Mouse (Mus musculus) forebrain, embryonic 13.5 days (tissue): ENCODE measurements around the gene Prdm1. TPM values are rescaled to one million over a fixed set of nuclear protein-coding genes. Genes with fewer than 3 reads are reported as not detected.

Experiments used
- ATAC-seq: fragments of 200-750 bp; cut with Nextera tagmentation; 2 replicates; pipeline ENCODE4 v1.8.0; 2017
- H3K27ac ChIP-seq: fragments of 300-500 bp; sonication (generic); 2 replicates; pipeline ENCODE4 v1.5.1; 2015; ENCODE audit warnings: inconsistent platforms, mild to moderate bottlenecking, moderate library complexity
- H3K27me3 ChIP-seq: fragments of 300-500 bp; sonication (generic); 2 replicates; pipeline ENCODE4 v1.6.1; 2015; ENCODE audit warnings: mild to moderate bottlenecking, inconsistent platforms
- H3K36me3 ChIP-seq: fragments of 300-500 bp; sonication (generic); 2 replicates; pipeline ENCODE4 v1.6.1; 2015; ENCODE audit warnings: mild to moderate bottlenecking, inconsistent platforms; ENCODE audit not compliant: poor library complexity, severe bottlenecking
- H3K4me1 ChIP-seq: fragments of 300-500 bp; sonication (generic); 2 replicates; pipeline ENCODE4 v1.6.1; 2015; ENCODE audit warnings: inconsistent platforms
- H3K4me2 ChIP-seq: fragments of 300-500 bp; sonication (generic); 2 replicates; pipeline ENCODE4 v1.6.1; 2015; ENCODE audit warnings: inconsistent platforms, mild to moderate bottlenecking, moderate library complexity
- H3K4me3 ChIP-seq: fragments of 300-500 bp; sonication (generic); 2 replicates; pipeline ENCODE4 v1.5.1; 2015; ENCODE audit warnings: mild to moderate bottlenecking, inconsistent platforms
- H3K9ac ChIP-seq: fragments of 300-500 bp; sonication (generic); 2 replicates; pipeline ENCODE4 v1.6.1; 2015; ENCODE audit warnings: mild to moderate bottlenecking, inconsistent platforms
- H3K9me3 ChIP-seq: fragments of 300-500 bp; sonication (generic); replicated peaks from 2 replicates; pipeline ENCODE4 v1.6.1; 2016; ENCODE audit warnings: inconsistent platforms
- WGBS: fragments of 180-500 bp; shearing (Covaris S2); methylation state at CpG from one replicate; pipeline ENCODE4 v1.1.7; 2015; 5-methylcytosine and 5-hydroxymethylcytosine counted together
- polyA plus RNA-seq: library from polyadenylated mRNA; unstranded; fragments of >200 nt; fragmentation: Nextera tagmentation; extraction: Ambion mirVana; gene quantifications from 2 replicates; pipeline ENCODE4 v1.2.1, GENCODE M21; 2015

The Prdm1 gene
- polyA plus RNA-seq, 1 experiment from 2014 or later: 0.59 TPM

DNA sequence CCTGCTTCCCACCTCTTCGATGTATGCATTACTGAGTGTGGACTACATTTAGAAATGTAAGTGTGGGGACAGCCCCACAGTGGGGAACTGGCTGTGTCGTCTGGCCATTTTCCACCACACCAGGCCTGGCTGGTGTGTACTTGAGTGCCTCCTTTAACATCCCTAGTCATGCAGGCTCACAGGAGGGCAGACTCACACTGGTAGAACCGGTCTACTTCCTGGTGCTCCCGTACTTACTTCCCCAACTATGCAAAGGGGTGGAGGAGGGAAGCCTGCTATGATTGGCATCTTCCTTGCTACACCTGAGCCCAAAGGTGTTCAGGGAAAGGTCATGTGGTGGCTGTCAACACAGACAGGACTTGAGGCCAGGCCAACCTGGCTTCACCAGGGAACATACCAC, 96.6 kb downstream of the Prdm1 start:
- no peak overlapping the region for H3K9ac ChIP-seq
- no peaks in the 10 kb centered on the region for H3K36me3 ChIP-seq
- H3K27me3 ChIP-seq: no peaks in the 10 kb centered on the region
- H3K4me3 ChIP-seq: no peak overlapping the region
- H3K27ac ChIP-seq: no peak overlapping the region
- peaks cover 10% of the 10 kb centered on the region for H3K4me1 ChIP-seq
- H3K9me3 ChIP-seq: no peaks in the 10 kb centered on the region
- ATAC-seq: no peak
- no peak overlapping the region for H3K4me2 ChIP-seq
- WGBS: 90% methylated on average over 4 of the region's 4 CpGs

GRCm38 (mm10) chr10:44429177-44429888, 99.0 kb downstream of the Prdm1 start:
- no peak overlapping the region for H3K4me3 ChIP-seq
- no peaks in the 10 kb centered on the region for H3K36me3 ChIP-seq
- peaks cover 6% of the 10 kb centered on the region for H3K4me1 ChIP-seq
- no peak for ATAC-seq
- H3K4me2 ChIP-seq: no peak overlapping the region
- H3K27ac ChIP-seq: no peak overlapping the region
- no peaks in the 10 kb centered on the region for H3K9me3 ChIP-seq
- WGBS: 95% methylated on average over 14 of the region's 14 CpGs
- H3K9ac ChIP-seq: no peak overlapping the region
- H3K27me3 ChIP-seq: no peaks in the 10 kb centered on the region

GRCm38 (mm10) chr10:44427891-44428361, 100.4 kb downstream of the Prdm1 start:
- Histone ChIP-seq H3K4me2 (no peak overlapping the region), H3K4me1 (peaks cover 6% of the 10 kb centered on the region), H3K9ac (no peak overlapping the region), H3K4me3 (no peak overlapping the region), H3K36me3 (no peaks in the 10 kb centered on the region), H3K27ac (no peak overlapping the region), H3K9me3 (no peaks in the 10 kb centered on the region), H3K27me3 (no peaks in the 10 kb centered on the region)
- WGBS: 32% methylated on average over 12 of the region's 12 CpGs
- ATAC-seq: peak; percentile 13; the same call in 1 of the 2 replicates

DNA sequence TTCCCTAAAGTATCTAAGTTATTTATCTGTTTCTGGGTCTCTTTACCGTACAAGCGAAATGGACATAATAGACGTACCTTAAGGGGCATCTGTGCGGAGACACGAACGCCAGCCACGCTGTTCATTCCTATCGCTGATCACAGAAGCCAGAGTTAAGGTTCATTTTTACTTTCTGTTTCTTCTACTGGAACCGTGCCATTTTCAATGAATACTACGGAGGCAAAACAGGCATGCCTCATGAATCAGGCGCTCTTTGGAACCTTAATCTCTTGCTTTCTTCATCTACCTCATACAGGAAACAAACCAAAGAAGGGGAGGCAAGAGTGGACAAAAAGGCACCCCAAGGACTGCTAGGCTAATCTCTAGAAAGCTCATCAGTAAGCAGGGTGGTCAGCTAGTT, 100.9 kb downstream of the Prdm1 start:
- H3K9me3 ChIP-seq: no peaks in the 10 kb centered on the region
- ATAC-seq: no peak
- H3K36me3 ChIP-seq: no peaks in the 10 kb centered on the region
- H3K27me3 ChIP-seq: no peaks in the 10 kb centered on the region
- H3K4me3 ChIP-seq: no peak overlapping the region
- no peak overlapping the region for H3K4me2 ChIP-seq
- H3K4me1 ChIP-seq: peaks cover 6% of the 10 kb centered on the region
- H3K9ac ChIP-seq: no peak overlapping the region
- WGBS: 76% methylated on average over 11 of the region's 11 CpGs
- no peak overlapping the region for H3K27ac ChIP-seq

- H3K27ac ChIP-seq: no peak overlapping the region
- no peak overlapping the region for H3K4me2 ChIP-seq
- no peaks in the 10 kb centered on the region for H3K36me3 ChIP-seq
- no peak for ATAC-seq
- no peak overlapping the region for H3K4me3 ChIP-seq
- H3K27me3 ChIP-seq: no peaks in the 10 kb centered on the region
- 80% methylated on average over 6 of the region's 6 CpGs for WGBS
- H3K4me1 ChIP-seq: peaks cover 6% of the 10 kb centered on the region
- H3K9me3 ChIP-seq: no peaks in the 10 kb centered on the region
- no peak overlapping the region for H3K9ac ChIP-seq
Observed at GRCm38 (mm10) chr10:44425013-44425412, 103.3 kb downstream of the Prdm1 start.

GRCm38 (mm10) chr10:44421896-44422295, 106.4 kb downstream of the Prdm1 start:
- no peak overlapping the region for H3K9ac ChIP-seq
- ATAC-seq: no peak
- H3K4me2 ChIP-seq: no peak overlapping the region
- no peak overlapping the region for H3K27ac ChIP-seq
- WGBS: 74% methylated on average over 1 of the region's 1 CpGs
- no peaks in the 10 kb centered on the region for H3K4me1 ChIP-seq
- no peaks in the 10 kb centered on the region for H3K9me3 ChIP-seq
- H3K27me3 ChIP-seq: no peaks in the 10 kb centered on the region
- no peaks in the 10 kb centered on the region for H3K36me3 ChIP-seq
- H3K4me3 ChIP-seq: no peak overlapping the region

DNA sequence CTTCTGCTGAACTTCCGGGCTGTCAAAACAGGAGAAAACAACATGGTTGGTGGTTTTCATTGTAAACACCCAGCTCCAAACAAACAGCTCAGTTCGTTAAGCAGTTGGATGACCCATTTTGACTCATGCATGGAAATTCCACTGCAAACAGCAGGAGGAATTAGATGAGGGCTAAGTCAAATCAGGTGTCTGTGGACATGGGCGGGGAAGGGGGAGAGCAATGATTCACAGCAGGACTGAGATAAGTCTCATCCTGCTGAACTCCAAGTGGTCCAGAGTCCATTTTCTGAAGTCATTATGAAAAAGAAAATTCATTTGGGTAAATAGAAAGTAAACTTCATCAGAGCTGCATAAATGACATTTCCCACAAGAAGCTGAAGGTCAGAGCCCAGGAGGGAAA, 108.1 kb downstream of the Prdm1 start:
- H3K9me3 ChIP-seq: no peaks in the 10 kb centered on the region
- 74% methylated on average over 3 of the region's 3 CpGs for WGBS
- no peak overlapping the region for H3K4me3 ChIP-seq
- H3K36me3 ChIP-seq: no peaks in the 10 kb centered on the region
- no peaks in the 10 kb centered on the region for H3K27me3 ChIP-seq
- H3K9ac ChIP-seq: no peak overlapping the region
- H3K27ac ChIP-seq: no peak overlapping the region
- ATAC-seq: no peak
- H3K4me1 ChIP-seq: no peaks in the 10 kb centered on the region
- H3K4me2 ChIP-seq: no peak overlapping the region

- WGBS: 84% methylated on average over 2 of the region's 2 CpGs
- Histone ChIP-seq H3K4me1 (no peaks in the 10 kb centered on the region), H3K9ac (no peak overlapping the region), H3K4me3 (no peak overlapping the region), H3K27me3 (no peaks in the 10 kb centered on the region), H3K27ac (no peak overlapping the region), H3K36me3 (no peaks in the 10 kb centered on the region), H3K4me2 (no peak overlapping the region), H3K9me3 (no peaks in the 10 kb centered on the region)
- no peak for ATAC-seq
Observed at GRCm38 (mm10) chr10:44418901-44419300, 109.4 kb downstream of the Prdm1 start.

- 79% methylated on average over 3 of the region's 3 CpGs for WGBS
- Histone ChIP-seq H3K27me3 (no peaks in the 10 kb centered on the region), H3K4me2 (no peak overlapping the region), H3K9me3 (no peaks in the 10 kb centered on the region), H3K27ac (no peak overlapping the region), H3K4me1 (no peaks in the 10 kb centered on the region), H3K4me3 (no peak overlapping the region), H3K9ac (no peak overlapping the region), H3K36me3 (no peaks in the 10 kb centered on the region)
- no peak for ATAC-seq
Observed at GRCm38 (mm10) chr10:44415576-44415975, 112.7 kb downstream of the Prdm1 start.

DNA sequence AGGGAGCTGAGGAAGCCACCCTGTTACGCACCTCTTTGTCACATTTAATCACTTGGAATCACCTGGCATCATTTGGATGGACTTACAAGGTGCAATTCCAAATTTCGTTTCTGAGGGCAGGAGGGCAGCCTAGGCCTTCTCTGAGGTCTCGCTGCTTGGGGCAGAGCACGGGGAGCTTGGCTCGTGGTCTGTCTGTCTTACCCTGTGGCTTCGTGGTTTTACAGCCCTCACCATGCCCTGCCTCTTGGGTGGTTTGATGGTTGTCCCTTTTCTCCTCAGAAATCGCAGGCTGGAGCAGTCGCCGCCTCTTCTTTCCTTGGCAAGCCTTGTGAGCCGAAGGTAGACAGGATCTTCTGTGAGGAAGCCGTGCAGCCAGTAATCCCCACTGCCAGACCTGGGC, 118.3 kb downstream of the Prdm1 start:
- no peak for ATAC-seq

DNA sequence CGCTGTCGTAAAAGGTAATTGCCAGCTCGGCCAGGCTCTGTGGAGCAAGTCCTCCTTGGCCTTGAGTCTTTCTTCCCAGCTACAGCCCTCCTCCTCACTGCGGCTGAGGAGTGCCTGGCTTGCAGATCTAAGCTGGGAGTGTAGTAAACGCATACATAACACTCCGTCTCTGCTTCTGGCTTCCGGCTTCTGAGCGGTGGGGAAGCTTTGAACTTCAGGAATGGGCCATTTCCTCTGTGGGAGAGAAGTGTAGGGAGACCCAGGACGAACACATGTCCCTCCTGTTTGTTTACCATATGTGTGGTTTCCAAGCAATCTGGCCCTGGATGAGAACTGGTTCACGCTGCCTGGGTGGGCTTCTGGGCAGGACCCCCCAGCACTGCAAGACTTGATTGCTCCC, 119.2 kb downstream of the Prdm1 start:
- Histone ChIP-seq H3K4me3 (no peak overlapping the region), H3K27me3 (no peaks in the 10 kb centered on the region), H3K36me3 (no peaks in the 10 kb centered on the region), H3K4me2 (no peak overlapping the region), H3K9ac (no peak overlapping the region), H3K4me1 (no peaks in the 10 kb centered on the region), H3K9me3 (no peaks in the 10 kb centered on the region), H3K27ac (no peak overlapping the region)
- no peak for ATAC-seq
- WGBS: 85% methylated on average over 10 of the region's 10 CpGs

More for the DNA sequence above, 118.3 kb downstream of the Prdm1 start:
- Histone ChIP-seq H3K9ac (no peak overlapping the region), H3K27ac (no peak overlapping the region), H3K27me3 (no peaks in the 10 kb centered on the region), H3K9me3 (no peaks in the 10 kb centered on the region), H3K36me3 (no peaks in the 10 kb centered on the region), H3K4me1 (no peaks in the 10 kb centered on the region), H3K4me2 (no peak overlapping the region), H3K4me3 (no peak overlapping the region)
- WGBS: 79% methylated on average over 11 of the region's 11 CpGs

- no peak overlapping the region for H3K9ac ChIP-seq
- H3K4me1 ChIP-seq: peaks cover 5% of the 10 kb centered on the region; the same call in 1 of the 2 replicates
- no peaks in the 10 kb centered on the region for H3K27me3 ChIP-seq
- WGBS: 83% methylated on average over 7 of the region's 7 CpGs
- H3K9me3 ChIP-seq: no peaks in the 10 kb centered on the region
- no peak overlapping the region for H3K4me2 ChIP-seq
- no peak overlapping the region for H3K27ac ChIP-seq
- H3K4me3 ChIP-seq: no peak overlapping the region
- H3K36me3 ChIP-seq: no peaks in the 10 kb centered on the region
- ATAC-seq: no peak
Observed at GRCm38 (mm10) chr10:44403415-44403814, 124.9 kb downstream of the Prdm1 start.

DNA sequence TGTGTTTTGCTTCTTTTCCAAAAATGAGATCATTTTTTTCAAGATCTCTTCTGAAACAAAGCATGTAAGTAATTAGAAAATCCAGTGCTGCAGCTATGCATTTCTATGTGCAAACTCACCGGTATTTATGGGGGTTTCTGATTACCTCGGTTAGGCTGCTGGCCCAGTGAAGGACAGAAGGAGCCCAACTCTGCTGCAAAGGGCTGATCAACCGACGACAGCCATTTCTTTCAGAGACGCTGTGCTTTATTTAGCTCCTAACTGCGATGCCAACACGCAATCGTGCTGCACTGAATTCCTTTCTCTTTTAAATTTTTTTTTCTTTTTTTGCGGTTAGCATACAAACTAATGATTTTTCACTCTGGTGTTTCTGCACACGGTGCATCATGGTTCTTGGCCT, 126.7 kb downstream of the Prdm1 start:
- Histone ChIP-seq H3K27ac (no peak overlapping the region), H3K9ac (no peak overlapping the region), H3K27me3 (no peaks in the 10 kb centered on the region), H3K36me3 (no peaks in the 10 kb centered on the region), H3K9me3 (no peaks in the 10 kb centered on the region), H3K4me2 (no peak overlapping the region), H3K4me3 (no peak overlapping the region), H3K4me1 (peaks cover 5% of the 10 kb centered on the region; the same call in 1 of the 2 replicates)
- ATAC-seq: no peak
- 79% methylated on average over 10 of the region's 10 CpGs for WGBS
